Mouse (Mus musculus): Measurements from ENCODE around the gene Fcgr4. TPM values are rescaled to one million over a fixed set of nuclear protein-coding genes. Genes with fewer than 3 reads are reported as not detected.
"Not testable (repeated sequence)": the region's sequence is repeated elsewhere in the genome, so short reads cannot be mapped to it uniquely, and the experiment has no call there.

Gene Fcgr4
- total RNA-seq, 2 experiments from 2014 or later: 0.36 TPM; not detected in 1

DNA sequence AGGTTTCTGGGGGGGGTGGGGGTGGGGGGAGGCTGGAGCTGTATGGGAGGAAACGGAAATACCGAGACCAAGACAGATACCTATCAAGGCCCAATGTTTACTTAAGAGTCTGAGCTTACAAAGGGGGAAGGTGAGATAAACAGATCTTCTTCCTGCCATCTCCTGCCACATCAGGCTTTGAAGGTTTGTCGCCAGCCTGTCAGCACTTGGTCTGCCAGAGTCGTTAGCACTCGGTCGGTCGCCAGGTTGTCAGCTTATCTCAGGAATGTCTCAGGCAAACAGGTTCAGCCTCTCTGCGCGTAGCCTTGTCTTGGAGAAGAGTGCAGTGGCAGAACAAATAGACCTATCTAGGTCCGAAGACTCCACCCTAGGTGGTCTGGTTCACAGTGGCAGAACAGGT is 41.7 kb downstream of the Fcgr4 start:
- TF ChIP-seq CTCF (IDR thresholded peaks at IDR 0.05): no peak
- intact Hi-C loops (cut with DNase I): no loop called here

DNA sequence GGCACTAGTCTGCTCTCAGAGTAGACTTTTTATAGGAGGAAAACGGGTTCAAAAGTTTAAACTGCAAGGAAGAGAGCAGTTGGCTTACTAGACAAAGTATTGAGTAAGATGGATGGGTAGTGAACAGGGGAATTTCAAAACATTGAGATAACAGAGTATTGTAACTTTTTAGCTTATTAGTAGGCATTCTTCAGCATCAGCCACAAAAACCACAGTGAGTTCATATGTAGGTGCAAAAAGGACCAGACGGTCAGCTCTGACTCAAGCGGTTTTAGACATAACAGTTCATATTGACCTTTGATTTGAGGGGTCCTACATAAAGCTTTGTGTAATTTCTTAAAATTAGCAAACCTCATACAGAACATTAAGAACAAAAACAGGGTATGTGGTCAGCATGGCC is 42.8 kb downstream of the Fcgr4 start:
- intact Hi-C loops (cut with DNase I): no loop called here
- no peak overlapping the region for H3K4me3 ChIP-seq
- H3K27ac ChIP-seq: no peak overlapping the region
- TF ChIP-seq CTCF (IDR thresholded peaks at IDR 0.05): no peak
- no peak for DNase-seq (ENCODE audit: extremely low spot score in 1 of 2, low spot score in 2 of 2)

More for the DNA sequence above, 41.7 kb downstream of the Fcgr4 start:
- DNase-seq (ENCODE audit: extremely low spot score in 1 of 2, low spot score in 2 of 2): no peak
- Histone ChIP-seq H3K27ac (no peak overlapping the region), H3K4me3 (no peak overlapping the region)

DNA sequence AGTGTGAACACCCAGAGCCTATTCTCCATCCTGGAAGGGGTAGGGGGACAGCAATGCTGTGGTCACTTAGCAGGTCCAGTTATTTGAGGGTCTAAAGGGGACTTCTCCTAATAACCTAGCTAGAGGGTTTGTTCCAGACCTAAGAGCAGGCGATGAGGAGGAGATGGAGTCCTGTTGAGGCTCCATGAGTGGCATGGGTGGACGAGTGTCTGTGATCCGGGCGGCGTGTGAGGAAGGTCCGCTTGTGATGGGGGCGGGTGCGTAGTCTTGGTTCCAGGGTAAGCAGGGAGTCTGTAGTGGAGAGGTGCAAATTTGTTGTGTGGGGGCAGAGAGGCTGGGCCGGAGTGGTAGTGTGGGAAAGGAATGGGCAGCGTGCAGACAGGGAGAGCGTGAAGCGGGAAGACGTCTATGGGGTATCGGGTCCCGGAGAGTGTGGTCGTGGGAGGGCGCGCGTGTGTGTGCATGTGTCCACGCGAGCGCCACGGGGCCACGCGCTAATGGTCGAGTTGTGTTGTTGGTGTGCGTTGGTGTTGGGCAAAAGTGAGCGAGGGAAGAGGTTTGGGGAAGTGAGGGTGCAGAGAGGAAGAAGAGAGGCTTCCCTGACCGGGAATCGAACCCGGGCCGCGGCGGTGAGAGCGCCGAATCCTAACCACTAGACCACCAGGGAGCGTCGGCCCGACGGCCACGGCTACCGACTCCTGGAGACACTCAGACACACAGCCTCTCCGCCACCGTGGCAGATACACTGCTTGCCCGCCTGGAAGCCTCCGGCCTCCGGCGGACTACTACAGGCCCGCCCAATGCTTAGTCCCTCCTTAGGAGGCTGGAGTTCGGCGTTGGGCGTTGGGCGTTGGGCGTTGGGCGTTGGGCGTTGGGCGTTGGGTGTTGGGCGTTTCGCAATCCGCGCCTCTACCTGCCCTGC is 45.1 kb downstream of the Fcgr4 start:
- peak; percentile 63 to 66 for DNase-seq (ENCODE audit: extremely low spot score in 1 of 2, low spot score in 2 of 2)
- intact Hi-C loops (cut with DNase I); H3K27ac ChIP-seq: not testable (repeated sequence)
- peak overlapping the region; percentile 32 for H3K4me3 ChIP-seq

DNA sequence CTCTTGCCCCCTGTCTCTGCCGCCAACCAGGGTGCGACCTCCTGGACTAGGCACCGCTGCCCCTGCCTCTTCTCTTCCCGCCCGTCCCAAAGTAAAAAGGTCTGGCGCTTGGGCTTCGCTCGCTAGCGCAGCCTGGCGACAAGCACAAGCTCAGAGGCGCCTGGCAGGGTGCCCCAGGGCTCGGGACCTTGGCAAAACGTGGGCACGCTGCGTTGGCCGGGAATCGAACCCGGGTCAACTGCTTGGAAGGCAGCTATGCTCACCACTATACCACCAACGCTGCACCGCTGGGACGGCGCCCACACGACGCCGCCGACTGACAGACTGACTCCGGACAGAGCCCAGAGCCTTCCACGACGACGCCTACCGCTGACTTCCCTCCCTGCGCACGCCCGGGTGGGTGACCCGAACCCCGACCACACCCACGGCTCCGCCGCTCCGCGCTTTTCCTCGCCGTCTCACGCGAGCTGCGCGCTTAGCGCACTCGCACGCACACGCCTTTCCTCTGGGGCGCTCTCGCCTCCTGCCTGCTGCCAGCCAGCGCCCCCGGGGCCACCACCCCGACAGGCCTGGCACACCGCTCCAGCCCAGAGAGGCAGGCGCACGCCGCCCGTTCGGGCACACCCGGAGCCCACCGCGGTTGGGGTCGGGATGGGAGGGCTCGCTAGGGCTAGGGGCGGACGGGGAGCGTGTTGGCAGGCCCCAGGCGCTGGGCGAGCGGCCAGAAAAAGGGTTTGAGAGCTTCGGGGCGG is 45.9 kb downstream of the Fcgr4 start, which contains the start of gene Fcgr3:
Gene Fcgr3, minus strand, starts transcription at position 445 of the 752 bp plus-strand sequence.
- intact Hi-C loops (cut with DNase I): not testable (repeated sequence)

GRCm38 (mm10) chr1:171065243-171065587 is 46.5 kb downstream of the Fcgr4 start:
- H3K27ac ChIP-seq; intact Hi-C loops (cut with DNase I); H3K4me3 ChIP-seq: not testable (repeated sequence)
- DNase-seq (ENCODE audit: extremely low spot score in 1 of 2, low spot score in 2 of 2): peak; percentile 58 to 64

More for the DNA sequence above, 45.9 kb downstream of the Fcgr4 start, which contains the start of gene Fcgr3:
- peak; percentile 30 for TF ChIP-seq CTCF (IDR thresholded peaks at IDR 0.05)
- H3K4me3 ChIP-seq: peak within 1 kb of the TSS; percentile 32
- DNase-seq (ENCODE audit: extremely low spot score in 1 of 2, low spot score in 2 of 2): peak; percentile 80 to 83
- H3K27ac ChIP-seq: not testable (repeated sequence)

GRCm38 (mm10) chr1:171065768-171066167 is 47.0 kb downstream of the Fcgr4 start:
- H3K4me3 ChIP-seq; H3K27ac ChIP-seq; intact Hi-C loops (cut with DNase I): not testable (repeated sequence)
- peak; percentile 66 to 69 for DNase-seq (ENCODE audit: extremely low spot score in 1 of 2, low spot score in 2 of 2)

- DNase-seq (ENCODE audit: extremely low spot score in 1 of 2, low spot score in 2 of 2); H3K27ac ChIP-seq; H3K4me3 ChIP-seq; intact Hi-C loops (cut with DNase I): not testable (repeated sequence)
These were observed 47.9 kb downstream of the Fcgr4 start for GRCm38 (mm10) chr1:171066583-171066982.

DNA sequence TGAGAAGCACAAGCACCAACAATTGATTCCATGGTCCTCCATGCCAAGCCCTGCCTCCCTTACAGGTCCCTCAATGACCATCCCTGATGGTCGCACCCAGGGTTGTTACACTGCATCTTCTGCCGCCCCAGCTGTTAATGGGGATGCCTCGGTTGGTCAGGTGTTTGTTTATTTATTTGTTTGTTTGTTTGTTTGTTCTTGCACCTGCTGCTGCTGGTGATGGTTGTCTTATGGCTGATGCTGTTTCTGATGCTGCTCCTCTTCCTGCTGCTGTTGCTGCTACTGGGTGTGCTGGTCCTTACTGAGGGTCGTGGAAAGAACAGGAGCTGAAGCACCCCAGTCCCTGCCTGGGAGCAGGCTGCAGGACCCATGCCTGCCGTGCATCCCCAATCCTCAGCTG is 49.2 kb downstream of the Fcgr4 start:
- H3K27ac ChIP-seq; DNase-seq (ENCODE audit: extremely low spot score in 1 of 2, low spot score in 2 of 2); intact Hi-C loops (cut with DNase I); H3K4me3 ChIP-seq: not testable (repeated sequence)

- H3K4me3 ChIP-seq; intact Hi-C loops (cut with DNase I); H3K27ac ChIP-seq: not testable (repeated sequence)
- peak in 1 of 2 experiments; percentile 26 for DNase-seq (ENCODE audit: extremely low spot score in 1 of 2, low spot score in 2 of 2)
These were observed 50.8 kb downstream of the Fcgr4 start for GRCm38 (mm10) chr1:171069508-171069907.

DNA sequence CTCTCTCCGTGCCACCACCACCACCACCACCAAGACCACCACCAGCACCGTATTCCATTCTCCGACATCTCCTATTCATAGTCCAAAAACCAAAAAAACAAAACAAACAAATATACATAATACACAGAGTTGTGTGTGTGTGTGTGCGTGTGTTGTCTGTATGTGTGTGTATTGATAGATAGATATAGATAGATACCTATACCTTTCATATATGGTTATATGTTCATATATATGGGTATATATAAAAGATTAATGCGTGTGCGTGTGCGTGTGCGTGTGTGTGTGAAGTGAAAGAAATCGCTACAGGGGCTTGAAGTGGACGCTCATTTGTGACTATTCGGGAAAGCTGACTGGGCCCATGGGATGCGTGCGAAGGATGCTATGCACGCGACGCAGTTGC is 52.2 kb downstream of the Fcgr4 start:
- DNase-seq (ENCODE audit: extremely low spot score in 1 of 2, low spot score in 2 of 2); intact Hi-C loops (cut with DNase I); H3K4me3 ChIP-seq; H3K27ac ChIP-seq: not testable (repeated sequence)

DNA sequence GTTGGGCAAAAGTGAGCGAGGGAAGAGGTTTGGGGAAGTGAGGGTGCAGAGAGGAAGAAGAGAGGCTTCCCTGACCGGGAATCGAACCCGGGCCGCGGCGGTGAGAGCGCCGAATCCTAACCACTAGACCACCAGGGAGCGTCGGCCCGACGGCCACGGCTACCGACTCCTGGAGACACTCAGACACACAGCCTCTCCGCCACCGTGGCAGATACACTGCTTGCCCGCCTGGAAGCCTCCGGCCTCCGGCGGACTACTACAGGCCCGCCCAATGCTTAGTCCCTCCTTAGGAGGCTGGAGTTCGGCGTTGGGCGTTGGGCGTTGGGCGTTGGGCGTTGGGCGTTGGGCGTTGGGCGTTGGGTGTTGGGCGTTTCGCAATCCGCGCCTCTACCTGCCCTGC is 53.0 kb downstream of the Fcgr4 start:
- H3K4me3 ChIP-seq; H3K27ac ChIP-seq; DNase-seq (ENCODE audit: extremely low spot score in 1 of 2, low spot score in 2 of 2); intact Hi-C loops (cut with DNase I): not testable (repeated sequence)

DNA sequence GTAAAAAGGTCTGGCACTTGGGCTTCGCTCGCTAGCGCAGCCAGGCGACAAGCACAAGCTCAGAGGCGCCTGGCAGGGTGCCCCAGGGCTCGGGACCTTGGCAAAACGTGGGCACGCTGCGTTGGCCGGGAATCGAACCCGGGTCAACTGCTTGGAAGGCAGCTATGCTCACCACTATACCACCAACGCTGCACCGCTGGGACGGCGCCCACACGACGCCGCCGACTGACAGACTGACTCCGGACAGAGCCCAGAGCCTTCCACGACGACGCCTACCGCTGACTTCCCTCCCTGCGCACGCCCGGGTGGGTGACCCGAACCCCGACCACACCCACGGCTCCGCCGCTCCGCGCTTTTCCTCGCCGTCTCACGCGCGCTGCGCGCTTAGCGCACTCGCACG is 53.5 kb downstream of the Fcgr4 start:
- DNase-seq (ENCODE audit: extremely low spot score in 1 of 2, low spot score in 2 of 2); intact Hi-C loops (cut with DNase I); H3K4me3 ChIP-seq; H3K27ac ChIP-seq: not testable (repeated sequence)

GRCm38 (mm10) chr1:171074283-171074682 is 55.6 kb downstream of the Fcgr4 start:
- DNase-seq (ENCODE audit: extremely low spot score in 1 of 2, low spot score in 2 of 2): peak; percentile 28 to 36
- intact Hi-C loops (cut with DNase I): not testable (repeated sequence)

GRCm38 (mm10) chr1:171076176-171076575 is 57.5 kb downstream of the Fcgr4 start:
- H3K27ac ChIP-seq; H3K4me3 ChIP-seq; intact Hi-C loops (cut with DNase I); DNase-seq (ENCODE audit: extremely low spot score in 1 of 2, low spot score in 2 of 2): not testable (repeated sequence)

More at GRCm38 (mm10) chr1:171074283-171074682, 55.6 kb downstream of the Fcgr4 start:
- not testable (repeated sequence) for H3K4me3 ChIP-seq, H3K27ac ChIP-seq

GRCm38 (mm10) chr1:171077192-171077591 is 58.5 kb downstream of the Fcgr4 start:
- H3K4me3 ChIP-seq; H3K27ac ChIP-seq; intact Hi-C loops (cut with DNase I); DNase-seq (ENCODE audit: extremely low spot score in 1 of 2, low spot score in 2 of 2): not testable (repeated sequence)

- H3K27ac ChIP-seq; intact Hi-C loops (cut with DNase I): not testable (repeated sequence)
- DNase-seq (ENCODE audit: extremely low spot score in 1 of 2, low spot score in 2 of 2): peak; percentile 38 to 39
- H3K4me3 ChIP-seq: peak overlapping the region; percentile 42
These were observed 59.2 kb downstream of the Fcgr4 start for GRCm38 (mm10) chr1:171077955-171078354.

GRCm38 (mm10) chr1:171078419-171078818 is 59.7 kb downstream of the Fcgr4 start:
- H3K4me3 ChIP-seq; intact Hi-C loops (cut with DNase I); DNase-seq (ENCODE audit: extremely low spot score in 1 of 2, low spot score in 2 of 2); H3K27ac ChIP-seq: not testable (repeated sequence)

Measured in left cerebral cortex, adult 2 months (tissue).